Mouse (Mus musculus): ENCODE measurements around the gene Lrp6. TPM values are rescaled to one million over a fixed set of nuclear protein-coding genes. Genes with fewer than 3 reads are reported as not detected.

The Lrp6 gene
- polyA plus RNA-seq, 1 experiment = 26.1 TPM

- no peaks in the 10 kb centered on the region for H3K27me3 ChIP-seq (ENCODE audit: control insufficient read depth, insufficient read depth, low read length)
- H3K27ac ChIP-seq (ENCODE audit: insufficient read depth, low read length) = no peak overlapping the region
- peaks cover 10% of the 10 kb centered on the region for H3K4me1 ChIP-seq (ENCODE audit: control insufficient read depth, insufficient read depth, low read length)
- no peak for TF ChIP-seq POLR2A (IDR thresholded peaks at IDR 0.05; ENCODE audit: borderline replicate concordance, insufficient read depth, low read length)
- TF ChIP-seq CTCF (IDR thresholded peaks at IDR 0.05; ENCODE audit: borderline replicate concordance, insufficient read depth, low read depth, low read length) = no peak
- H3K4me3 ChIP-seq (replicated peaks; ENCODE audit: insufficient read depth, low read depth, low read length) = no peak overlapping the region
- 70% methylated on average over 6 of the region's 6 CpGs for whole genome bisulfite sequencing
- DNase-seq = no peak
These were observed 26.6 kb downstream of the Lrp6 start for GRCm38 (mm10) chr6:134540161-134540560.

- DNase-seq = no peak
- Histone ChIP-seq H3K27ac (ENCODE audit: insufficient read depth, low read length) (no peak overlapping the region), H3K27me3 (ENCODE audit: control insufficient read depth, insufficient read depth, low read length) (no peaks in the 10 kb centered on the region), H3K4me1 (ENCODE audit: control insufficient read depth, insufficient read depth, low read length) (peaks cover 6% of the 10 kb centered on the region), H3K4me3 (replicated peaks; ENCODE audit: insufficient read depth, low read depth, low read length) (no peak overlapping the region)
- TF ChIP-seq POLR2A (IDR thresholded peaks at IDR 0.05; ENCODE audit: borderline replicate concordance, insufficient read depth, low read length) (no peak), CTCF (IDR thresholded peaks at IDR 0.05; ENCODE audit: borderline replicate concordance, insufficient read depth, low read depth, low read length) (no peak)
- 93% methylated on average over 3 of the region's 3 CpGs for WGBS
These were observed 27.3 kb downstream of the Lrp6 start for GRCm38 (mm10) chr6:134539459-134539858.

GRCm38 (mm10) chr6:134538805-134539204, 28.0 kb downstream of the Lrp6 start:
- peaks cover 6% of the 10 kb centered on the region for H3K4me1 ChIP-seq (ENCODE audit: control insufficient read depth, insufficient read depth, low read length)
- no peaks in the 10 kb centered on the region for H3K27me3 ChIP-seq (ENCODE audit: control insufficient read depth, insufficient read depth, low read length)
- H3K4me3 ChIP-seq (replicated peaks; ENCODE audit: insufficient read depth, low read depth, low read length) = no peak overlapping the region
- TF ChIP-seq POLR2A (IDR thresholded peaks at IDR 0.05; ENCODE audit: borderline replicate concordance, insufficient read depth, low read length) = no peak
- TF ChIP-seq CTCF (IDR thresholded peaks at IDR 0.05; ENCODE audit: borderline replicate concordance, insufficient read depth, low read depth, low read length) = no peak
- no peak overlapping the region for H3K27ac ChIP-seq (ENCODE audit: insufficient read depth, low read length)
- no peak for DNase-seq
- 94% methylated on average over 4 of the region's 4 CpGs for WGBS

- H3K4me3 ChIP-seq (replicated peaks; ENCODE audit: insufficient read depth, low read depth, low read length) = no peak overlapping the region
- WGBS = 70% methylated on average over 10 of the region's 10 CpGs
- no peak overlapping the region for H3K27ac ChIP-seq (ENCODE audit: insufficient read depth, low read length)
- H3K4me1 ChIP-seq (ENCODE audit: control insufficient read depth, insufficient read depth, low read length) = peaks cover 3% of the 10 kb centered on the region; the same call in 1 of the 2 replicates
- no peaks in the 10 kb centered on the region for H3K27me3 ChIP-seq (ENCODE audit: control insufficient read depth, insufficient read depth, low read length)
- TF ChIP-seq CTCF (IDR thresholded peaks at IDR 0.05; ENCODE audit: borderline replicate concordance, insufficient read depth, low read depth, low read length) = no peak
- no peak for TF ChIP-seq POLR2A (IDR thresholded peaks at IDR 0.05; ENCODE audit: borderline replicate concordance, insufficient read depth, low read length)
- no peak for DNase-seq
These were observed 29.2 kb downstream of the Lrp6 start for GRCm38 (mm10) chr6:134537461-134538117.

GRCm38 (mm10) chr6:134535169-134535568, 31.6 kb downstream of the Lrp6 start:
- no peak for DNase-seq
- peaks cover 2% of the 10 kb centered on the region; the same call in 1 of the 2 replicates for H3K4me1 ChIP-seq (ENCODE audit: control insufficient read depth, insufficient read depth, low read length)
- TF ChIP-seq POLR2A (IDR thresholded peaks at IDR 0.05; ENCODE audit: borderline replicate concordance, insufficient read depth, low read length) (no peak), CTCF (IDR thresholded peaks at IDR 0.05; ENCODE audit: borderline replicate concordance, insufficient read depth, low read depth, low read length) (no peak)
- 80% methylated on average over 7 of the region's 7 CpGs for WGBS
- no peak overlapping the region for H3K27ac ChIP-seq (ENCODE audit: insufficient read depth, low read length)
- no peak overlapping the region for H3K4me3 ChIP-seq (replicated peaks; ENCODE audit: insufficient read depth, low read depth, low read length)
- no peaks in the 10 kb centered on the region for H3K27me3 ChIP-seq (ENCODE audit: control insufficient read depth, insufficient read depth, low read length)

- H3K4me3 ChIP-seq (replicated peaks; ENCODE audit: insufficient read depth, low read depth, low read length) = no peak overlapping the region
- no peaks in the 10 kb centered on the region for H3K27me3 ChIP-seq (ENCODE audit: control insufficient read depth, insufficient read depth, low read length)
- 86% methylated on average over 3 of the region's 3 CpGs for WGBS
- TF ChIP-seq CTCF (IDR thresholded peaks at IDR 0.05; ENCODE audit: borderline replicate concordance, insufficient read depth, low read depth, low read length) = no peak
- TF ChIP-seq POLR2A (IDR thresholded peaks at IDR 0.05; ENCODE audit: borderline replicate concordance, insufficient read depth, low read length) = no peak
- DNase-seq = no peak
- no peak overlapping the region for H3K27ac ChIP-seq (ENCODE audit: insufficient read depth, low read length)
- H3K4me1 ChIP-seq (ENCODE audit: control insufficient read depth, insufficient read depth, low read length) = peaks cover 7% of the 10 kb centered on the region; the same call in 1 of the 2 replicates
These were observed 33.7 kb downstream of the Lrp6 start for GRCm38 (mm10) chr6:134533021-134533420.

- TF ChIP-seq CTCF (IDR thresholded peaks at IDR 0.05; ENCODE audit: borderline replicate concordance, insufficient read depth, low read depth, low read length) (no peak), POLR2A (IDR thresholded peaks at IDR 0.05; ENCODE audit: borderline replicate concordance, insufficient read depth, low read length) (no peak)
- H3K4me1 ChIP-seq (ENCODE audit: control insufficient read depth, insufficient read depth, low read length) = peaks cover 17% of the 10 kb centered on the region
- no peak for DNase-seq
- no peak overlapping the region for H3K4me3 ChIP-seq (replicated peaks; ENCODE audit: insufficient read depth, low read depth, low read length)
- H3K27me3 ChIP-seq (ENCODE audit: control insufficient read depth, insufficient read depth, low read length) = no peaks in the 10 kb centered on the region
- WGBS = 65% methylated on average over 1 of the region's 1 CpGs
- no peak overlapping the region for H3K27ac ChIP-seq (ENCODE audit: insufficient read depth, low read length)
These were observed 34.8 kb downstream of the Lrp6 start for GRCm38 (mm10) chr6:134531950-134532349.

- H3K4me1 ChIP-seq (ENCODE audit: control insufficient read depth, insufficient read depth, low read length) = peaks cover 19% of the 10 kb centered on the region
- H3K4me3 ChIP-seq (replicated peaks; ENCODE audit: insufficient read depth, low read depth, low read length) = no peak overlapping the region
- H3K27ac ChIP-seq (ENCODE audit: insufficient read depth, low read length) = no peak overlapping the region
- no peaks in the 10 kb centered on the region for H3K27me3 ChIP-seq (ENCODE audit: control insufficient read depth, insufficient read depth, low read length)
- no peak for DNase-seq
- TF ChIP-seq POLR2A (IDR thresholded peaks at IDR 0.05; ENCODE audit: borderline replicate concordance, insufficient read depth, low read length) (no peak), CTCF (IDR thresholded peaks at IDR 0.05; ENCODE audit: borderline replicate concordance, insufficient read depth, low read depth, low read length) (no peak)
- 94% methylated on average over 4 of the region's 4 CpGs for WGBS
These were observed 37.4 kb downstream of the Lrp6 start for GRCm38 (mm10) chr6:134529340-134529739.

All from cerebellum, adult 2 months (tissue).